Mouse (Mus musculus) forebrain, embryonic 14.5 days (tissue): ENCODE results near the gene Ssna1. TPM values are rescaled to one million over a fixed set of nuclear protein-coding genes. Genes with fewer than 3 reads are reported as not detected.
A peak's percentile ranks its signal among the peaks of the same experiment; 100 is the strongest.

Experiments
- ATAC-seq: fragments of 200-750 bp; cut with Nextera tagmentation; 2 replicates; pipeline ENCODE4 v1.8.0; 2017; ENCODE audit warnings: mild to moderate bottlenecking, moderate library complexity
- DNase-seq: peaks from one replicate; pipeline ENCODE4 v3.0.0-alpha.2; 2015; ENCODE audit warnings: low spot score
- H3K27ac ChIP-seq: fragments of 300-500 bp; sonication (generic); 2 replicates; pipeline ENCODE4 v1.5.1; 2014; ENCODE audit warnings: low read depth, mild to moderate bottlenecking, control low read depth, low read length, moderate library complexity
- H3K27me3 ChIP-seq: fragments of 300-500 bp; sonication (generic); replicated peaks from 2 replicates; pipeline ENCODE4 v1.6.1; 2014; ENCODE audit warnings: low read length, control low read depth, mixed read lengths; ENCODE audit not compliant: control insufficient read depth, insufficient read depth
- H3K36me3 ChIP-seq: fragments of 300-500 bp; sonication (generic); 2 replicates; pipeline ENCODE4 v1.6.1; 2014; ENCODE audit warnings: low read length, control low read depth; ENCODE audit not compliant: control insufficient read depth, insufficient read depth
- H3K4me1 ChIP-seq: fragments of 300-500 bp; sonication (generic); 2 replicates; pipeline ENCODE4 v1.6.1; 2014; ENCODE audit warnings: antibody characterized with exemption, low read length, control low read depth; ENCODE audit not compliant: control insufficient read depth, insufficient read depth
- H3K4me2 ChIP-seq: fragments of 300-500 bp; sonication (generic); 2 replicates; pipeline ENCODE4 v1.6.1; 2014; ENCODE audit warnings: mild to moderate bottlenecking, control low read depth, low read length
- H3K4me3 ChIP-seq: fragments of 300-500 bp; sonication (generic); 2 replicates; pipeline ENCODE4 v1.5.1; 2014; ENCODE audit warnings: low read depth, low read length, control low read depth
- H3K9ac ChIP-seq: fragments of 300-500 bp; sonication (generic); 2 replicates; pipeline ENCODE4 v1.6.1; 2014; ENCODE audit warnings: mild to moderate bottlenecking, low read length, control low read depth, moderate library complexity
- H3K9me3 ChIP-seq: fragments of 300-500 bp; sonication (generic); replicated peaks from 2 replicates; pipeline ENCODE4 v1.6.1; 2016; ENCODE audit warnings: low read length, control low read depth, mixed read lengths; ENCODE audit not compliant: control insufficient read depth
- WGBS: fragments of 180-500 bp; shearing (Covaris S2); extraction: QIAGEN DNeasy Blood & Tissue Kit; methylation state at CpG from one replicate; pipeline ENCODE4 v1.1.7; 2014; 5-methylcytosine and 5-hydroxymethylcytosine counted together
- polyA plus RNA-seq: library from polyadenylated mRNA; unstranded; fragments of >200 nt; fragmentation: Nextera tagmentation; extraction: Ambion mirVana; gene quantifications from 2 replicates; pipeline ENCODE4 v1.2.1, GENCODE M21; 2014

Ssna1 gene
- polyA plus RNA-seq, 1 experiment from 2014 or later, result 281 TPM

DNA sequence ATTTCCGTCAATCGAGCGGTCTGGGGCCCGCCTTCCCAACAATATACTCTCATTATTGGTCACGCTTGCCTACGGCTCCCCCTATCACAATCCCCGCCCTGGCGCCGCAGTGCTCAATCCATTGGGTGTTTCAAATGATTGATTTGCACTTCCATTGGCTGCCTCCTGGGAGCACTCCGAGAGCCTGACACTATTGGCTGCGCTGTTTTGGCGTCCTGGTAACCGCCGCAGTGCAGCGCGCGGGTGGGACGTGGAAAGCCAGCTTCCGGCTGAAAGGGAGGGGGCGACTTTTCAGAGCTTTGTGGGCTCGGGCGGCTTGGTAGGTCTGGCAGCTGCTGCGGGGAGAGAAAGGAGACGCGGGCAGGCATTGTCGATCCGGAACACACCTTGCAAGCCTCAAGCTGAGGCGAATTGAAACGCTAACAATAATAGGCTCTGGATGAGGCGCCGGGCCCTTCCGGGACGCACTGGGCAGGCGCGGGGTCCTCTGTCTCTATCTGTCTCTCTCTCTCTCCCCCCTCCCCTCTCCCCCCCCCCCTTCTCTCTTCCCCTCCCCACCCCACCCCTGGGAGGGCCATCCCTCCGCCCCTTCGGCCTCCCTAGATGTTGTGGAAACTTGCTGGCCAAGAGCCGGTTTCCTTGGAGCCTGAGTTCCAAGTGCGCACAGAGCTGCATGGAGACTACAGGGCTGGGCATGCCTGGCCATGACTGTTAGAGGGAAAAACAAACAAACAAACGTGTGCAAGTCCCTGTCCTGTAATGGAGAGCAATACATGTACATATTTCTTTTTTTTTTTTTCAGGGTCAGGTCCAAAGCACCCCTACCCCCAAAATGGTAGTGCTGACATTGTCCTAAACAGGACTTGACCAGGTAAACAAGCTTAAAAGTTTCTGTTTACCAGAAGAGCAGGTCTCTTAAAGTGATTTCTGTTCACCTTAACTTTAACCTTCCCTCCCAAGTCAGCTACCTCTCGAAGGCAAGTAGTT, 47.2 kb downstream of the Ssna1 start:
- peak overlapping the region; percentile 46 for H3K4me2 ChIP-seq
- ATAC-seq (peak; percentile 97), DNase-seq (peak; percentile 100)
- H3K36me3 ChIP-seq, result peaks cover 8% of the 10 kb centered on the region; the same call in 1 of the 2 replicates
- H3K9me3 ChIP-seq, result no peaks in the 10 kb centered on the region
- WGBS, result 2% methylated on average over 40 of the region's 41 CpGs
- peak overlapping the region; percentile 89 for H3K4me3 ChIP-seq
- no peaks in the 10 kb centered on the region for H3K27me3 ChIP-seq
- H3K9ac ChIP-seq, result peak overlapping the region; percentile 72
- H3K27ac ChIP-seq, result peak overlapping the region; percentile 98
- peaks cover 12% of the 10 kb centered on the region for H3K4me1 ChIP-seq

DNA sequence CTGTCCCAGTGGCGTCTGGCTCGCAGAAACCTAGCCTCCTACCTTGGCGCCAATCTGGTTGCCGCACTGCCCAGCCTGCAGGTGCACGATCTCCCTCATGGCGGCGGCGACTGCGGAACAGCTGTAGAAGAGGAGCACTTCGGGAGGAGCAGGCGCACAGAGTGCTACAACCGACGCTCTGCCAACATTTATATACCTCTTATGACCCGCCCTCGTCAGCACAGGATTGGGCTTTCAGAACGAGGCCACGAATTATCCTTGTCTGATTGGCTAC, 47.8 kb downstream of the Ssna1 start, which contains the start of gene Tubb4b:
TSS of gene Tubb4b (minus strand) at position 211 of the 274 bp plus-strand sequence.
- ATAC-seq (no peak), DNase-seq (no peak)
- Histone ChIP-seq H3K9me3 (no peaks in the 10 kb centered on the region), H3K27ac (peak within 1 kb of the TSS; percentile 98), H3K4me3 (peak within 1 kb of the TSS; percentile 89), H3K4me1 (peaks cover 12% of the 10 kb centered on the region), H3K4me2 (peak within 1 kb of the TSS; percentile 92), H3K36me3 (peaks cover 8% of the 10 kb centered on the region; the same call in 1 of the 2 replicates), H3K27me3 (no peaks in the 10 kb centered on the region), H3K9ac (peak within 1 kb of the TSS; percentile 86)
- whole genome bisulfite sequencing, result under 1% methylated on average over 17 of the region's 17 CpGs

GRCm38 (mm10) chr2:25223681-25224491, 48.4 kb downstream of the Ssna1 start:
- 4% methylated on average over 36 of the region's 53 CpGs for WGBS
- peak overlapping the region; percentile 89 for H3K4me3 ChIP-seq
- peak overlapping the region; percentile 86 for H3K9ac ChIP-seq
- peak; percentile 33 for ATAC-seq
- H3K4me1 ChIP-seq, result peaks cover 12% of the 10 kb centered on the region
- H3K27ac ChIP-seq, result peak overlapping the region; percentile 89
- peaks cover 8% of the 10 kb centered on the region; the same call in 1 of the 2 replicates for H3K36me3 ChIP-seq
- H3K4me2 ChIP-seq, result peak overlapping the region; percentile 92
- no peaks in the 10 kb centered on the region for H3K27me3 ChIP-seq
- no peaks in the 10 kb centered on the region for H3K9me3 ChIP-seq
- peak; percentile 65 for DNase-seq

GRCm38 (mm10) chr2:25221331-25221772, 50.9 kb downstream of the Ssna1 start:
- Histone ChIP-seq H3K27me3 (no peaks in the 10 kb centered on the region), H3K4me1 (peaks cover 12% of the 10 kb centered on the region), H3K9me3 (no peaks in the 10 kb centered on the region), H3K4me3 (no peak overlapping the region), H3K4me2 (no peak overlapping the region), H3K27ac (no peak overlapping the region), H3K9ac (no peak overlapping the region), H3K36me3 (peaks cover 8% of the 10 kb centered on the region; the same call in 1 of the 2 replicates)
- no peak for DNase-seq
- ATAC-seq, result no peak
- 74% methylated on average over 5 of the region's 5 CpGs for whole genome bisulfite sequencing

Other genes starting within 250 kb of the Ssna1 start
- 96.1 and 123 TPM in 2 replicates for gene Nsmf, start 218.1 kb downstream of the Ssna1 start, polyA plus RNA-seq
- not detected in 2 replicates for gene Entpd8, start 192.1 kb downstream of the Ssna1 start, polyA plus RNA-seq
- gene Noxa1, start 177.3 kb downstream of the Ssna1 start, polyA plus RNA-seq, result not detected in 2 replicates
- gene Nrarp, start 91.7 kb downstream of the Ssna1 start, polyA plus RNA-seq, result 18.6 and 22.1 TPM in 2 replicates
- gene Tor4a, start 75.6 kb downstream of the Ssna1 start, polyA plus RNA-seq, result 0.97 and 1.9 TPM in 2 replicates
- gene Nelfb, start 60.9 kb downstream of the Ssna1 start, polyA plus RNA-seq, result 68.8 and 73.5 TPM in 2 replicates
- not detected in 2 replicates for gene Stpg3, start 57.8 kb downstream of the Ssna1 start, polyA plus RNA-seq
- 1.1 TPM in 1 of 2 replicates, not detected in the other for gene Fam166a, start 53.7 kb downstream of the Ssna1 start, polyA plus RNA-seq
- gene Tubb4b, start 47.7 kb downstream of the Ssna1 start, polyA plus RNA-seq, result 392 and 409 TPM in 2 replicates
- 0.10 TPM in 1 of 2 replicates, not detected in the other for gene Slc34a3, start 38.1 kb downstream of the Ssna1 start, polyA plus RNA-seq
- not detected in 2 replicates for gene Rnf224, start 35.7 kb downstream of the Ssna1 start, polyA plus RNA-seq
- 67.4 and 98.5 TPM in 2 replicates for gene Rnf208, start 30.2 kb downstream of the Ssna1 start, polyA plus RNA-seq
- not detected in 2 replicates for gene Cysrt1, start 30.0 kb downstream of the Ssna1 start, polyA plus RNA-seq
- gene AL732309.1, start 25.6 kb downstream of the Ssna1 start, polyA plus RNA-seq, result 4.7 and 6.0 TPM in 2 replicates
- gene Tmem203, start 17.0 kb downstream of the Ssna1 start, polyA plus RNA-seq, result 14.7 and 17.4 TPM in 2 replicates
- gene Tprn, start 9.8 kb downstream of the Ssna1 start, polyA plus RNA-seq, result 6.6 and 9.9 TPM in 2 replicates
- 105 and 123 TPM in 2 replicates for gene Anapc2, start within 50 bp of the Ssna1 start, polyA plus RNA-seq
- gene Tmem210, start 15.7 kb upstream of the Ssna1 start, polyA plus RNA-seq, result not detected in 2 replicates
- gene Lrrc26, start 17.5 kb upstream of the Ssna1 start, polyA plus RNA-seq, result 0.25 TPM in 1 of 2 replicates, not detected in the other
- 17.0 and 21.1 TPM in 2 replicates for gene Grin1, start 46.7 kb upstream of the Ssna1 start, polyA plus RNA-seq
- 69.5 and 87.7 TPM in 2 replicates for gene Man1b1, start 59.9 kb upstream of the Ssna1 start, polyA plus RNA-seq
- gene Dpp7, start 83.9 kb upstream of the Ssna1 start, polyA plus RNA-seq, result 21.3 and 21.4 TPM in 2 replicates
- 5.8 and 7.8 TPM in 2 replicates for gene Uap1l1, start 93.2 kb upstream of the Ssna1 start, polyA plus RNA-seq
- 27.8 and 28.9 TPM in 2 replicates for gene Sapcd2, start 99.9 kb upstream of the Ssna1 start, polyA plus RNA-seq
- 1.9 and 2.5 TPM in 2 replicates for gene Entpd2, start 123.4 kb upstream of the Ssna1 start, polyA plus RNA-seq
- gene Npdc1, start 126.9 kb upstream of the Ssna1 start, polyA plus RNA-seq, result 263 and 331 TPM in 2 replicates
- gene Fut7, start 150.8 kb upstream of the Ssna1 start, polyA plus RNA-seq, result 0.21 TPM in 1 of 2 replicates, not detected in the other
- gene Abca2, start 156.3 kb upstream of the Ssna1 start, polyA plus RNA-seq, result 6.7 and 11.9 TPM in 2 replicates
- gene Clic3, start 184.4 kb upstream of the Ssna1 start, polyA plus RNA-seq, result 1.1 and 2.2 TPM in 2 replicates
- gene Paxx, start 188.7 kb upstream of the Ssna1 start, polyA plus RNA-seq, result 93.2 and 101 TPM in 2 replicates
- gene Ptgds, start 197.6 kb upstream of the Ssna1 start, polyA plus RNA-seq, result 170 and 301 TPM in 2 replicates
- gene Lcn12, start 221.5 kb upstream of the Ssna1 start, polyA plus RNA-seq, result not detected in 2 replicates
- gene Fbxw5, start 228.3 kb upstream of the Ssna1 start, polyA plus RNA-seq, result 77.9 and 102 TPM in 2 replicates
- 4.0 and 4.1 TPM in 2 replicates for gene C8g, start 229.3 kb upstream of the Ssna1 start, polyA plus RNA-seq